Mouse (Mus musculus) megakaryocyte, embryonic 14.5 days (primary cell): ENCODE results near the gene Olfr175-ps1.

Source experiments
- FLI1 ChIP-seq: IDR thresholded peaks from 2 replicates; pipeline ENCODE4 v1.6.1; 2012; ENCODE audit warnings: low read length, inconsistent platforms, mixed read lengths
- GATA1 ChIP-seq: IDR thresholded peaks from 3 replicates; pipeline ENCODE4 v1.6.1; 2012; ENCODE audit warnings: mixed read lengths, low read length, inconsistent platforms, borderline replicate concordance

GRCm38 (mm10) chr16:58860032-58860737 lies 33.6 kb upstream of the Olfr175-ps1 start:
- TF ChIP-seq GATA1 (no peak), FLI1 (no peak)
